Mouse (Mus musculus): ENCODE measurements around the gene Fbln5. TPM values are rescaled to one million over a fixed set of nuclear protein-coding genes. Genes with fewer than 3 reads are reported as not detected.

Gene Fbln5
- polyA plus RNA-seq, 1 experiment: 637 TPM

DNA sequence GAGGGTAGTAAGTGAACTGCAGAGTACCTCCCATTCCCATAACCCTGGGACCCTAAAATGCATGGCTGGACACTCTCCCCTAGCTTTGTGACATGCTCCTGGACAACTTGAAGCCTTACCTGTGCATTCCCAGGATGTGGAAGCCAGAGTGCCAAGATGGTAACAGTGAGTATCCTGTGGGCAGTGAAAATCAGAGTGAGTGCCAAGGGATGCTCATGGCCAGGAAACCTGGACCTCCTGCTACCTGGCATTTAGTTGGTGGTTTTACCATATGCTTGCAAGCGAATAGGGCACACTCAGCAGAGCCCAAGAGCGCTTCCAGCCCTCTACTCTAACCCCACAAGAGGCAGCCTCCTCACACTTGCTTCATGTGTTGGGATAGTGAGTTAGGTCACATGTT is 4.4 kb downstream of the Fbln5 start:
- H3K27ac ChIP-seq (ENCODE audit: insufficient read depth, low read length): no peak overlapping the region
- H3K4me1 ChIP-seq (ENCODE audit: control insufficient read depth, insufficient read depth, low read length): peaks cover 6% of the 10 kb centered on the region
- TF ChIP-seq CTCF (IDR thresholded peaks at IDR 0.05; ENCODE audit: borderline replicate concordance, insufficient read depth, low read length) (no peak), POLR2A (IDR thresholded peaks at IDR 0.05; ENCODE audit: low read depth, low read length) (no peak)
- no peak overlapping the region for H3K4me3 ChIP-seq (ENCODE audit: insufficient read depth, low read length)

DNA sequence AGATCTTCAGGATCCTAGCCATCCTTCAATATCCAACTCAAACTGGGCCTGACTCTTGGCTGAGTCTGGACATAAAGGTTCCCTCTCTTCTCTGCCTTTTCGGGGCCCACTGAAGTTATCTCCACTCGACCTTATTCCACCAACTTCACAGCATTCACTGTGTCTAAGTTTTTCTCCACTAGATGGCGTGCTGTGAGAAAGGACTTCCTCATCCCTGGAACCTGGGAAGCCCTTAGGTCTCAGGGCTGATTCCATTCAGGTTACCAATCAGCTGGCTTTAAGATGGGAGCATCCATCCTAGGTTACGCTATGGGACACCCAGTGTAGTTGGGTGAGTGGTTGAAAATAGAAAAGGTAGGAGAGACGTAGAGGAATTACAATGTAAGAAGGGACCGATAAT is 7.7 kb downstream of the Fbln5 start:
- TF ChIP-seq CTCF (IDR thresholded peaks at IDR 0.05; ENCODE audit: borderline replicate concordance, insufficient read depth, low read length) (no peak), POLR2A (IDR thresholded peaks at IDR 0.05; ENCODE audit: low read depth, low read length) (no peak)
- H3K4me1 ChIP-seq (ENCODE audit: control insufficient read depth, insufficient read depth, low read length): peaks cover 6% of the 10 kb centered on the region; the same call in 1 of the 2 replicates
- H3K27ac ChIP-seq (ENCODE audit: insufficient read depth, low read length): no peak overlapping the region
- no peak overlapping the region for H3K4me3 ChIP-seq (ENCODE audit: insufficient read depth, low read length)

DNA sequence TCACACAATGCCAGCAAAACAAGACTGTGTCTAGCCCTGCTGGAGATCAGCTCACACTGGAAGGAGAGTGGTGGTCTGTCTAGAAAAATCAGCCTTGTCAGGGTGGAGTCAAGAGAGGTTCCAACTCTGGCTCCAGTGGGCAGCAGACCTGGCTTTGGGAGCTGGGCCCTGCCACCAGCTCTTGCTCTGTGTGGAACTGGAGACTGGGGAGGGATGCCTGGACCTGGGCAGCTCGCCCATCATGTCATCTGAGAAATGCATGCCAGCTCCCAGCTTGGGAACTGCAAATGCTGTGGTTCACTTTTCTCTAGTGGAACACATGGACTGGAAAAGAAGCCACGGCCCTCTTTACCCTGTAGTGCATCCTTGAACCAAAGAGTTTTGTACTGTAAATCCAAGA is 8.3 kb downstream of the Fbln5 start:
- no peak for TF ChIP-seq CTCF (IDR thresholded peaks at IDR 0.05; ENCODE audit: borderline replicate concordance, insufficient read depth, low read length)
- no peak for TF ChIP-seq POLR2A (IDR thresholded peaks at IDR 0.05; ENCODE audit: low read depth, low read length)
- Histone ChIP-seq H3K27ac (ENCODE audit: insufficient read depth, low read length) (no peak overlapping the region), H3K4me1 (ENCODE audit: control insufficient read depth, insufficient read depth, low read length) (peaks cover 6% of the 10 kb centered on the region; the same call in 1 of the 2 replicates), H3K4me3 (ENCODE audit: insufficient read depth, low read length) (no peak overlapping the region)

DNA sequence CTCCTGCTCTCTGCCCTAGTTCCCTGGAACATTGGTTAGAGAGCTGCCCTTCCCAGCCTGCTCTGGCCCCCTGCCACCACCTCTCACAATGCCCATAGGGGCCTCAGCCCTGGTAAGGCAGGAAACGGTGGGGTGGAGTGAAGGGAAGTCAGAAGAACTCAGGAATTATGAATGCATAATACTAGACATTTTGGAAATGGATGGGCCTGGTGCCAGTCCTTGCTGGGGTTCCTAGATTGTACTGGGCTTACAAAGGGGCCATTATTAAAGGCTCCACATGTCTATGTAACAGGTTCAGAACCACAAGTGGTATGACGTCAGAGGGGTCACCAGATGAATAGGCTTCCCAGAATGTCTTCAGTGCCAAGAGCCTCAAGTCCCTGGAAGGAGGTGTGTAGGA is 11.5 kb downstream of the Fbln5 start:
- TF ChIP-seq CTCF (IDR thresholded peaks at IDR 0.05; ENCODE audit: borderline replicate concordance, insufficient read depth, low read length) (no peak), POLR2A (IDR thresholded peaks at IDR 0.05; ENCODE audit: low read depth, low read length) (no peak)
- H3K27ac ChIP-seq (ENCODE audit: insufficient read depth, low read length): no peak overlapping the region
- no peak overlapping the region for H3K4me3 ChIP-seq (ENCODE audit: insufficient read depth, low read length)
- H3K4me1 ChIP-seq (ENCODE audit: control insufficient read depth, insufficient read depth, low read length): no peaks in the 10 kb centered on the region

DNA sequence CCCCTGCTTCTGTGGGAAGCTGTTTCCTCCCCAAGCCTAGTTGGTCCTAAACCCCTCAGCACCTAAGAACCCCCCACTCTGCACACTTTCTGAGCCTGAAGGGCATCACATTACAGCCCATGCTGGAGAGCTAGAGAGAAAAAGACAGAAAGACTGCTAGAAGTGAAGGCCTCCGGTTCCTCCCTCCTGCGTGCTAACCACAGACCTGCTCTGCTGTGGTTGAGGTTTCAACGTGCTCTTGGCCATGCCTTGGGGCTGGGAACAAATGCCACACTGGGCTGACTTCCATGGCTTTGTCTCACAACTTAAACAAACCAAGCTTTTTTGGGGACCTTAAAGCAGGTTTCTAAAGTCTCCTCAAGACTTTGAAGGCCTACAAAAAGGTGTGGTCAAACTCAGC is 16.4 kb downstream of the Fbln5 start:
- peaks cover 17% of the 10 kb centered on the region for H3K4me1 ChIP-seq (ENCODE audit: control insufficient read depth, insufficient read depth, low read length)
- no peak overlapping the region for H3K27ac ChIP-seq (ENCODE audit: insufficient read depth, low read length)
- no peak overlapping the region for H3K4me3 ChIP-seq (ENCODE audit: insufficient read depth, low read length)
- TF ChIP-seq CTCF (IDR thresholded peaks at IDR 0.05; ENCODE audit: borderline replicate concordance, insufficient read depth, low read length) (no peak), POLR2A (IDR thresholded peaks at IDR 0.05; ENCODE audit: low read depth, low read length) (no peak)

DNA sequence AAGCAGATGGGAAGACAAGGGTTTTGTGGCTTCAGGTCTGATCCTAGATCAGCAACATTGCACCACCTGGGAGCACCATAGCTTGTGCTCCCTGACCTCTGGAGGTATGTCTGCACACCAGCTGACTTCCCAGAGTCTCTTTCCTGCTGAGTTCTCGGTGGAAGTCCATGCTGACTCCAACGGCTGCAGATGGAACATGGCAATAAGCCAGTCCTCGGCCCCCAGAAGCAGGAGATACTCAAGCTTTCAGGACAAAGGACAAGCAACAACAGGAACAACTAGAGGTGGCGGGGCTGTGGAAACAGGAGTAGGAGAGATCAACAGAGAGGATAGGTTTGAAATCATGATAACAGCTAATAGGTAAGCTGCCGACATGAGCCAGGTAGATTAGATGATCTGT is 17.1 kb downstream of the Fbln5 start:
- no peak overlapping the region for H3K27ac ChIP-seq (ENCODE audit: insufficient read depth, low read length)
- no peak for TF ChIP-seq CTCF (IDR thresholded peaks at IDR 0.05; ENCODE audit: borderline replicate concordance, insufficient read depth, low read length)
- no peak overlapping the region for H3K4me3 ChIP-seq (ENCODE audit: insufficient read depth, low read length)
- peaks cover 20% of the 10 kb centered on the region for H3K4me1 ChIP-seq (ENCODE audit: control insufficient read depth, insufficient read depth, low read length)

GRCm38 (mm10) chr12:101801051-101801450 is 17.8 kb downstream of the Fbln5 start:
- H3K4me1 ChIP-seq (ENCODE audit: control insufficient read depth, insufficient read depth, low read length): peaks cover 20% of the 10 kb centered on the region
- H3K27ac ChIP-seq (ENCODE audit: insufficient read depth, low read length): no peak overlapping the region
- H3K4me3 ChIP-seq (ENCODE audit: insufficient read depth, low read length): no peak overlapping the region
- no peak for TF ChIP-seq CTCF (IDR thresholded peaks at IDR 0.05; ENCODE audit: borderline replicate concordance, insufficient read depth, low read length)
- TF ChIP-seq POLR2A (IDR thresholded peaks at IDR 0.05; ENCODE audit: low read depth, low read length): no peak

DNA sequence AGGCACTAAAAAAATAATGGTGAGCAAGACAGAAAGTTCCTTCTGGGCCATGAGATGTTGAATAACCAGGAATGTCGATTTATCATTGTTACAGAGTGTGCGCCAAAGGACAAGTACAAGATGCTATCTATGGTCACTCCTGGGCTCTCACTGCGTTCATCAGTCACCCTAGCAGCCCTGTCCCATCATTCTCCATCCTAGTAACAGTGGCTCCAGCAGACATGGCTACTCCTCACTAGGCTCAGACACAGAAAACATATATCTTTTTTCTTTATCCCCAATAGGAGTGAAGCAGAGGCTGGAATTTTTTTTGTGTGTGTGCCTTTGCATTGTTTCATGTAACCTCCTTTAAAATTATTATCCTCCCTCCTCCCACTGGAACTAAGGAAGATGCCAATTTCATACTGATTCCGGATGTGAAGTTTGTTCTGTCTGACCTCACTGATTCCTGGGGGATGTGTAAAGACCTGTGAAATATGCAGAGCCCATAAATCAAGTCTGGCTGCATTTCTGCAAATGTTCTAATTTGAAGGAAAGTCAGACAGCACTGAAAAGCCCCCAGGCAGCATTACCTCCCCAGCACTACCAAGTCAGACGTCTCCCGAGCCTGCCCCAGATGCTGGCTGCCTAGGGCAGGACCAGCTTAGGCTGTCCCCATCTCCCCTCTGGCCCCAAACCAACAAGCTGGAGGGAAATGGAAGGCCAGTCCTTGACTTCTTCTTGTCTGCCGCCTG is 20.5 kb downstream of the Fbln5 start:
- Histone ChIP-seq H3K4me1 (ENCODE audit: control insufficient read depth, insufficient read depth, low read length) (peaks cover 22% of the 10 kb centered on the region), H3K27ac (ENCODE audit: insufficient read depth, low read length) (peak overlapping the region; percentile 74), H3K4me3 (ENCODE audit: insufficient read depth, low read length) (no peak overlapping the region)
- TF ChIP-seq CTCF (IDR thresholded peaks at IDR 0.05; ENCODE audit: borderline replicate concordance, insufficient read depth, low read length): no peak
- no peak for TF ChIP-seq POLR2A (IDR thresholded peaks at IDR 0.05; ENCODE audit: low read depth, low read length)

- Histone ChIP-seq H3K4me1 (ENCODE audit: control insufficient read depth, insufficient read depth, low read length) (peaks cover 14% of the 10 kb centered on the region), H3K27ac (ENCODE audit: insufficient read depth, low read length) (no peak overlapping the region), H3K4me3 (ENCODE audit: insufficient read depth, low read length) (no peak overlapping the region)
- TF ChIP-seq CTCF (IDR thresholded peaks at IDR 0.05; ENCODE audit: borderline replicate concordance, insufficient read depth, low read length) (no peak), POLR2A (IDR thresholded peaks at IDR 0.05; ENCODE audit: low read depth, low read length) (no peak)
Measured at GRCm38 (mm10) chr12:101794458-101794857, 24.4 kb downstream of the Fbln5 start.

DNA sequence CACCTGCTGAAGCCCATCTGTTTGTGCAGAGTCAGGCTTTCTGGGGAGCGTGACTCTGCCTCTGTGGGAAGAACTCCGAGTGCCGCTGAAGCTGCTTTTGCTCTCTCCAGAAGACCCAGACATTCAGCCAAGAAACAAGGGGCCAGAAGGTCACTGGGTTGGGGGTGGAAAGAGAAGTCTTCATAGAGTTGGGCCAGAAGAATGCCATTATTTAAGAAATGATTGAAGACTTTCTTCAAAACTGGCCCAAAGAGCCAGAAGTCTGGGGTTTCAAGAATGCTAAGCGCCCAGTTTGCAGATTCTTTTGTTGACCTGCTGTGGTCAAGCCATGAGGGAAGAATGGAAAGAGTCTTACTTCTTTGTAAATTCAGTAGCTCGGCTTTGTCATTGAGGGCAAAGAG is 25.6 kb downstream of the Fbln5 start:
- Histone ChIP-seq H3K4me3 (ENCODE audit: insufficient read depth, low read length) (no peak overlapping the region), H3K27ac (ENCODE audit: insufficient read depth, low read length) (no peak overlapping the region), H3K4me1 (ENCODE audit: control insufficient read depth, insufficient read depth, low read length) (peaks cover 10% of the 10 kb centered on the region; the same call in 1 of the 2 replicates)

More for the DNA sequence above, 25.6 kb downstream of the Fbln5 start:
- no peak for TF ChIP-seq CTCF (IDR thresholded peaks at IDR 0.05; ENCODE audit: borderline replicate concordance, insufficient read depth, low read length)
- TF ChIP-seq POLR2A (IDR thresholded peaks at IDR 0.05; ENCODE audit: low read depth, low read length): no peak

Data from embryonic fibroblast, embryonic 13.5 days (primary cell).